Mouse (Mus musculus) testis, adult 2 months (tissue): ENCODE data around the gene Kalrn. TPM values are rescaled to one million over a fixed set of nuclear protein-coding genes. Genes with fewer than 3 reads are reported as not detected.

Source experiments
- H3K27ac ChIP-seq: fragments of 200-500 bp; 2 replicates; pipeline ENCODE4 v1.5.1; 2012; ENCODE audit warnings: low read depth, low read length; ENCODE audit not compliant: control insufficient read depth, insufficient read depth
- H3K27me3 ChIP-seq: fragments of 200-500 bp; 2 replicates; pipeline ENCODE4 v1.6.1; 2012; ENCODE audit warnings: mild to moderate bottlenecking, low read length, moderate library complexity; ENCODE audit not compliant: control insufficient read depth, insufficient read depth
- H3K36me3 ChIP-seq: fragments of 200-500 bp; 2 replicates; pipeline ENCODE4 v1.6.1; 2012; ENCODE audit warnings: mild to moderate bottlenecking, low read length; ENCODE audit not compliant: control insufficient read depth, insufficient read depth
- H3K4me1 ChIP-seq: fragments of 200-500 bp; 2 replicates; pipeline ENCODE4 v1.6.1; 2012; ENCODE audit warnings: low read length; ENCODE audit not compliant: control insufficient read depth, insufficient read depth
- H3K4me3 ChIP-seq: fragments of 200-500 bp; 2 replicates; pipeline ENCODE4 v1.5.1; 2012; ENCODE audit warnings: low read depth, mild to moderate bottlenecking, low read length, moderate library complexity, mixed read lengths; ENCODE audit not compliant: control insufficient read depth
- CTCF ChIP-seq: fragments of 200-500 bp; IDR thresholded peaks from 2 replicates; pipeline ENCODE4 v1.5.1; 2012; ENCODE audit warnings: low read depth, mild to moderate bottlenecking, inconsistent platforms, low read length, moderate library complexity; ENCODE audit not compliant: control insufficient read depth, insufficient read depth, insufficient replicate concordance
- POLR2A ChIP-seq: fragments of 200-500 bp; IDR thresholded peaks from 2 replicates; pipeline ENCODE4 v1.6.1; 2012; ENCODE audit warnings: low read depth, mild to moderate bottlenecking, inconsistent platforms, low read length, moderate library complexity; ENCODE audit not compliant: control insufficient read depth
- polyA plus RNA-seq: library from polyadenylated mRNA; depleted of rRNA; stranded (reverse); fragments of >200 nt; gene quantifications from 2 replicates; pipeline ENCODE4 v1.2.3, GENCODE M21; 2012; rRNA removed

Gene Kalrn
- polyA plus RNA-seq = 4.2 and 5.7 TPM in 2 replicates

DNA sequence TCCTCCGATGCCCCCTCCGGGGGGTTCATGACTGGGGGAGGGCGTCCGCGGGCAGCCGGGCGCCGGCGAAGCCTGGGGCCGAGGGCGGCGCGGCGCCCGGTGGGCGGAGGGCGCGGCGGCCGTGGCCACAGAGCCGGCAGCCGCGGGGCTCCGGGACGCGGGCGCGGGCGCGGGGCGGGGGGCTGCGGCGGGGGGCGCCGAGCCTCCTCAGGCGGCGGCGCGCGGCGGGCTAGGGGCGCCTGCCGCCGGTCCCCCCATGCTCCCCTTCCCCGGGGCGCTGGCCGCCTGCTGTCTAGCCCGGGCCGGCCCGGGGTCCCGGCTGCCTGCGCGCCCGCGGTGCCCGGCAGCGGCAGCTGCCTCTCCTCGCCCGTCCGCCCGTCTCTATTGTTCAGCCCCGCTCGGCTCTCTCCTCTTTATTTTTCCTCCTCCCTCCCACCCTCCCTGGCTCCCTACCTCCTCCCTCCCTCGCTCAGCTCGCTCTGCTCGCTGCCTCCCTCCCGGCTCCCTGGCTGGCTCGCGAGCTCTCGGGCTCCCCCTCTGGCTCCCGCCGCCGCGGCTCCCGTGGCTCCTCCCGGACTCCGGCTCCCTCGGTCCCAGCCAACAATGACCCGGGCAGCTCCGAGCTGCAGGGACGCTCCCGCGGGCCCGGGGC, at the start of gene Kalrn:
Kalrn (minus strand) TSS at position 382 of the 652 bp plus-strand sequence.
- TF ChIP-seq POLR2A (no peak), CTCF (no peak; the same call in 1 of the 2 replicates)
- Histone ChIP-seq H3K27me3 (peaks cover 7% of the 10 kb centered on the region; the same call in 1 of the 2 replicates), H3K36me3 (no peaks in the 10 kb centered on the region), H3K27ac (no peak within 1 kb of the TSS), H3K4me1 (peaks cover 14% of the 10 kb centered on the region), H3K4me3 (peak within 1 kb of the TSS; percentile 76)

DNA sequence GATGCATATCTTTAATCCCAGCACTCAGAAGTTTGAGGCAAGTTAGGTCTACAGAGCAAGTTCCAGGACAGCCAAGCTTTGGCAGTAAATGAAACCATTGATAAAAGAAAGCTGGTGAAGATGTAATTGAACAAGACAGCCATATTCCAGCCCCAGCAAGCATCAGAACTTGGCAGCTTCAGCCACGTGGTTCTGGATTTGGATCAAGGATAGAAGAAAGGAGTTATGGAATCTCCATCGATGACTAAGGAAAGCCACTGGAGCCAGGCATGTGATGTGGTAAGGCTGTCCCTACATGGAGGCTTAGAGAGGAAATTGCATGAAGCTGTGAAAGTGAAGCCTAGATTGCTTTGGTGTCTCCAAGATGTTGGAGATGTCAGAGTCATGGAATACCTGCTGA, 40.7 kb upstream of the Kalrn start:
- no peak overlapping the region for H3K27ac ChIP-seq
- no peaks in the 10 kb centered on the region for H3K4me1 ChIP-seq
- H3K4me3 ChIP-seq = no peak overlapping the region
- no peak for TF ChIP-seq CTCF
- no peak for TF ChIP-seq POLR2A
- no peaks in the 10 kb centered on the region for H3K36me3 ChIP-seq
- H3K27me3 ChIP-seq = no peaks in the 10 kb centered on the region

DNA sequence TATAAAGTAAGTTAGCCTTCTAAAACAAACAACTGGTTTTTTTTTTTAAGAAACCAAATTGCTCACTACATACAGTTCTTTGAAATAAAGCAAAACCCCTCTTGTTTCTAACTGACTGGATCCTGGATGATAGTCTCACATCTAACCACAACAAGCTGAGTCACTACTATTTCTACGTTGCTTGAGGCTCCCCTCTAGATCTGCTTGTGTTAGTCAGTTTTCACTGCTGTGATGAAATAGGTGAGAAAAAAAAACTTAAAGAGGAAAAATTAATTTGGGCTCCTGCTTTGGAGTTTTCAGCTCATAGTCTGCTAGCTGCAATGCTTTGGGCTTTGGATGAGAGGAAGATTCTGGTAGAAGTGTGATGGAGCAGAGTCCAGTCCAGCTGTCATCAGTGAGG, 36.8 kb upstream of the Kalrn start:
- no peaks in the 10 kb centered on the region for H3K36me3 ChIP-seq
- H3K27ac ChIP-seq = no peak overlapping the region
- H3K27me3 ChIP-seq = no peaks in the 10 kb centered on the region
- no peak overlapping the region for H3K4me3 ChIP-seq
- H3K4me1 ChIP-seq = no peaks in the 10 kb centered on the region
- TF ChIP-seq CTCF (no peak), POLR2A (no peak)

DNA sequence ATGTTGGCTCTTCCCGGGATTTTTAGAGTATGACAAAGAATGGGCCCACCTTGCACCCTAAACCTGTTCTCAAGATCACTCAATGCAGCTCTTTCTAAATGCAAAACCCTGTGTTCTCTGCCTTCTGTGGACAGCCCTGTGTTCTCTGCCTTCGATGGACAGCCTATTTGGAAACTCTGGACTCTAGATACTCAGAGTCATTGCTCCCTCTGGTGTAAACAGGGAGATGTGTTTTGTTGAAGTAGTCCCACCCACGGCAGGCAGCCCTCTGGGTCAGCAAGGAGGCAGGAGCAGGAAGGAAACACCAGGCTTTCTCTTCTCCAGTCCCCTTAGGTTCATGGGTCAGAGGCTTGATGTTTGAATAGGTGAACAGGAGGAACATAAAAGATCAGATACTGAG, 32.3 kb upstream of the Kalrn start:
- H3K4me3 ChIP-seq = no peak overlapping the region
- no peaks in the 10 kb centered on the region for H3K27me3 ChIP-seq
- no peaks in the 10 kb centered on the region for H3K36me3 ChIP-seq
- H3K27ac ChIP-seq = no peak overlapping the region
- H3K4me1 ChIP-seq = no peaks in the 10 kb centered on the region
- TF ChIP-seq CTCF = peak; percentile 32; the same call in 1 of the 2 replicates
- no peak for TF ChIP-seq POLR2A

DNA sequence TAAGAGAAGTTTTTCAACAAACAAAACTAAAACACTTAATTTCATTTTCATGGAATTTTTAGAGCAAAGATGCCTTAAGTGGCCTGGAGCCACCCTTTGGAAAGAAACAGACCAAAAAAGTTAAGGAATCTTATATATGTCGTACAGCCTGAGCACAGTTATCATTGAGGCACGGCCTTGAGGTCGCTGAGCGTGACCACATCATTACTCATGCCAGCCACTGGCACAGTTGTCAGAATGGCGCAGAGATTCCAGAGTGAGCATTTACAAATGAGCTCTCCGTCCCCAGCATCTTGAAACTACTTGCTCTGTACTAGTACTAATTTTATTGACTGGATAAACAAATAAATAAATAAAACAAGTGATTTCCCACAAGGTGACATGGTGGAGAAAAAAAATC, 30.5 kb upstream of the Kalrn start:
- Histone ChIP-seq H3K27me3 (no peaks in the 10 kb centered on the region), H3K36me3 (no peaks in the 10 kb centered on the region), H3K4me3 (no peak overlapping the region), H3K27ac (no peak overlapping the region), H3K4me1 (no peaks in the 10 kb centered on the region)
- TF ChIP-seq POLR2A (no peak), CTCF (no peak)

DNA sequence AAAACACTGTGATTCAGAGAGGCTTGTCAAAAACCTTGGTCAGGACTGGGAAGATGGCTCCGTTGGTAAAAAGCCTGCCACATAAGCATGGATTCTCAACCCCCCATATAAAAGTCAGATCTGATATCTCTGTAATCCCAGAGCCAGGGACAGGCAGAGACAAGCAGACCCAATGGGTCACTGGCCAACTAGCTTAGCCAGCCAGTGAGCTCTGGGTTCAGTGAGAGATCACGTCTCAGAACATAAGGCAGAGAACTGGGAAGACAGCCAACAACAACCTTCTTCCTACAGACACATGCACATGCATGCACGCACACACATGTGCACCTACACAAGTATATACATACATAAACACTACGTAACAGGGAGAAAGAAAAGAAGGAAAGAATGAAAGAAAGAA, 29.7 kb upstream of the Kalrn start:
- H3K36me3 ChIP-seq = no peaks in the 10 kb centered on the region
- TF ChIP-seq POLR2A (no peak), CTCF (no peak)
- no peaks in the 10 kb centered on the region for H3K27me3 ChIP-seq
- no peak overlapping the region for H3K4me3 ChIP-seq
- H3K4me1 ChIP-seq = no peaks in the 10 kb centered on the region
- H3K27ac ChIP-seq = no peak overlapping the region

DNA sequence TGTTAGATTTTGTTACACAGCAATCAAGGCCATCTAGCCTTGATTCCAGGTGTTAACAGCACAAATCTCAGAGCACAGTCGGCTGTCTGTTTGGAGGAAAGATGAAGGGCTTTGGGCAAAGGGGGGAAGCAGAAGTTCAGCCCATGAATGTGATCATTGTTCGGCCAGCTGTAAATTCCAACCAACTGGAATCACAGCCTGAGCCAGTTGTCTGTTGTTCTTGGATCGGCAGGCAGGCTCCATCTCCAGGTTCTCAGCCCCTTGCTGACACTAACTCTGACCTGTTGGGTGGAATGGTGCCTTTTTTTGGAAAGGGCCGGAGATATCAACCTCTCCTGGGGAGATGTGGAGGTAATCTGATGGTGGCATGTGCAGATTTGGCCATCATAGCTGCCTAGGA, 28.6 kb upstream of the Kalrn start:
- Histone ChIP-seq H3K4me1 (no peaks in the 10 kb centered on the region), H3K4me3 (no peak overlapping the region), H3K27ac (no peak overlapping the region), H3K36me3 (no peaks in the 10 kb centered on the region), H3K27me3 (no peaks in the 10 kb centered on the region)
- TF ChIP-seq CTCF (no peak), POLR2A (no peak)

DNA sequence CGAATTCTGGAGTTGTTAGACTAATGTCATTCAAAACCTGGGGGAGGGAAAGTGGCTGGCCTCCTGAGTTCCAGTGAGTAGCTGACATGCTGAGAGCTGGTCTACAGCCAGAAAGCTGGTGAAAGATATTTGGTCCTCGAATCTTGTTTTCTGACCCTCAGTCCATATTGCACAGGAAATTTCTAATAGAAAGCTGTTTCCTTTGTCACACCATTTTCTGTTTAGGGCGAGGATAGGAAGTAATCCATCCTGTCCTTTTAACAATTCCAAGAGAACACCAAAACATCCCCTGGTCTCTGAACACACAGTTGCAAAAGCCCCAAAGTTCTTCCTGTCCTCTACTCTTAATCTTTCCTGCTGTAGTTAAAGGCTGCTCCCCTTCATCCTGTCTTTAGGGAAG, 22.0 kb upstream of the Kalrn start:
- Histone ChIP-seq H3K36me3 (no peaks in the 10 kb centered on the region), H3K4me1 (no peaks in the 10 kb centered on the region), H3K27ac (no peak overlapping the region), H3K27me3 (no peaks in the 10 kb centered on the region), H3K4me3 (no peak overlapping the region)
- no peak for TF ChIP-seq CTCF
